Mouse (Mus musculus): ENCODE measurements at regions not wholly inside any gene's neighbourhood (a gene's known extent, or its start where the extent isn't known, plus 50 kb on each side); places are given as distances from the start of the nearest gene placed in this dataset.

- H3K9ac ChIP-seq (ENCODE audit: control insufficient read depth, low read depth, low read length, poor library complexity, severe bottlenecking): no peak overlapping the region
- peaks cover 0 to 8% of the 10 kb centered on the region in 2 experiments; a peak in 1 of 4 replicates for H3K36me3 ChIP-seq (ENCODE audit: control insufficient read depth in 1 of 2, insufficient read depth in 2 of 2, low read length in 2 of 2)
- H3K9me3 ChIP-seq (replicated peaks; ENCODE audit: insufficient read depth, low read length): no peaks in the 10 kb centered on the region
- no peaks in the 10 kb centered on the region for H3K27me3 ChIP-seq (ENCODE audit: control insufficient read depth in 1 of 2, insufficient read depth in 2 of 2, low read length in 2 of 2)
- no peak overlapping the region for H3K27ac ChIP-seq (ENCODE audit: control insufficient read depth, low read depth, low read length)
- TF ChIP-seq JUND (IDR thresholded peaks at IDR 0.05; ENCODE audit: low read depth, low read length) (no peak), KAT2A (conservative IDR thresholded peaks at IDR 0.05; ENCODE audit: low read depth, low read length) (no peak), MYC (IDR thresholded peaks at IDR 0.05; ENCODE audit: low read depth, low read length) (no peak), ETS1 (IDR thresholded peaks at IDR 0.05; ENCODE audit: low read depth, low read length) (no peak), SMC3 (IDR thresholded peaks at IDR 0.05; ENCODE audit: low read depth, low read length) (no peak), TBP (IDR thresholded peaks at IDR 0.05; ENCODE audit: low read depth, low read length) (no peak), GATA1 (IDR thresholded peaks at IDR 0.05; ENCODE audit: low read depth, low read length) (no peak), MXI1 (IDR thresholded peaks at IDR 0.05; ENCODE audit: low read depth, low read length) (no peak), CTCF (IDR thresholded peaks at IDR 0.05 in 2 of 3, conservative IDR thresholded peaks at IDR 0.05 in 1 of 3; ENCODE audit: control insufficient read depth in 1 of 3, insufficient read depth in 1 of 3, low read depth in 2 of 3, low read length in 3 of 3, poor library complexity in 1 of 3, severe bottlenecking in 1 of 3) (no peak), POLR2A (IDR thresholded peaks at IDR 0.05; ENCODE audit: control insufficient read depth in 1 of 2, insufficient read depth in 1 of 2, low read depth in 1 of 2, low read length in 2 of 2, poor library complexity in 1 of 2) (no peak), TCF12 (IDR thresholded peaks at IDR 0.05; ENCODE audit: low read depth, low read length) (no peak), NRF1 (IDR thresholded peaks at IDR 0.05; ENCODE audit: insufficient read depth, low read depth, low read length, poor library complexity, severe bottlenecking) (no peak), RCOR1 (IDR thresholded peaks at IDR 0.05; ENCODE audit: low read depth, low read length) (no peak), ZMIZ1 (IDR thresholded peaks at IDR 0.05; ENCODE audit: low read depth, low read length) (no peak), NELFE (IDR thresholded peaks at IDR 0.05; ENCODE audit: low read depth, low read length) (no peak), USF2 (IDR thresholded peaks at IDR 0.05; ENCODE audit: borderline replicate concordance in 1 of 2, insufficient read depth in 1 of 2, low read depth in 1 of 2, low read length in 2 of 2) (no peak), SIN3A (IDR thresholded peaks at IDR 0.05; ENCODE audit: low read length) (no peak)
- DNase-seq (ENCODE audit: low read depth, low spot score): no peak
- no peak overlapping the region for H3K4me3 ChIP-seq (ENCODE audit: control insufficient read depth in 1 of 2, insufficient read depth in 1 of 2, low read depth in 2 of 2, low read length in 2 of 2)
- H3K4me1 ChIP-seq (ENCODE audit: control insufficient read depth in 1 of 2, insufficient read depth in 2 of 2, low read length in 2 of 2): peaks cover 2 to 7% of the 10 kb centered on the region in 2 experiments
- no peaks in the 10 kb centered on the region for H3K79me2 ChIP-seq (ENCODE audit: control insufficient read depth, insufficient read depth, low read length, poor library complexity)
Observed at GRCm38 (mm10) chr6:100163814-100164130, 123.5 kb downstream of the Rybp start.

- Histone ChIP-seq H3K4me3 (ENCODE audit: control insufficient read depth in 1 of 2, insufficient read depth in 1 of 2, low read depth in 2 of 2, low read length in 2 of 2) (no peak overlapping the region), H3K79me2 (ENCODE audit: control insufficient read depth, insufficient read depth, low read length, poor library complexity) (no peaks in the 10 kb centered on the region), H3K36me3 (ENCODE audit: control insufficient read depth in 1 of 2, insufficient read depth in 2 of 2, low read length in 2 of 2) (peaks cover 0 to 8% of the 10 kb centered on the region in 2 experiments; a peak in 1 of 4 replicates), H3K27ac (ENCODE audit: control insufficient read depth, low read depth, low read length) (no peak overlapping the region), H3K27me3 (ENCODE audit: control insufficient read depth in 1 of 2, insufficient read depth in 2 of 2, low read length in 2 of 2) (no peaks in the 10 kb centered on the region), H3K9me3 (replicated peaks; ENCODE audit: insufficient read depth, low read length) (no peaks in the 10 kb centered on the region), H3K9ac (ENCODE audit: control insufficient read depth, low read depth, low read length, poor library complexity, severe bottlenecking) (no peak overlapping the region), H3K4me1 (ENCODE audit: control insufficient read depth in 1 of 2, insufficient read depth in 2 of 2, low read length in 2 of 2) (peaks cover 2 to 7% of the 10 kb centered on the region in 2 experiments; a peak in 3 of 4 replicates)
- DNase-seq (ENCODE audit: low read depth, low spot score): no peak
- TF ChIP-seq POLR2AphosphoS2 (IDR thresholded peaks at IDR 0.05; ENCODE audit: low read length) (no peak), MXI1 (IDR thresholded peaks at IDR 0.05; ENCODE audit: low read depth, low read length) (no peak), MAZ (IDR thresholded peaks at IDR 0.05; ENCODE audit: low read depth, low read length) (no peak), BHLHE40 (IDR thresholded peaks at IDR 0.05; ENCODE audit: borderline replicate concordance, low read depth, low read length) (no peak), GATA1 (IDR thresholded peaks at IDR 0.05; ENCODE audit: low read depth, low read length) (no peak), KAT2A (conservative IDR thresholded peaks at IDR 0.05; ENCODE audit: low read depth, low read length) (no peak), CHD2 (IDR thresholded peaks at IDR 0.05; ENCODE audit: low read length) (no peak), POLR2AphosphoS5 (IDR thresholded peaks at IDR 0.05; ENCODE audit: borderline replicate concordance, low read depth, low read length) (no peak), MEF2A (IDR thresholded peaks at IDR 0.05; ENCODE audit: extremely low read depth, insufficient replicate concordance, low read depth, low read length, poor library complexity, severe bottlenecking) (no peak), RCOR1 (IDR thresholded peaks at IDR 0.05; ENCODE audit: low read depth, low read length) (no peak), EP300 (IDR thresholded peaks at IDR 0.05; ENCODE audit: low read depth in 1 of 2, low read length in 2 of 2) (no peak), UBTF (IDR thresholded peaks at IDR 0.05; ENCODE audit: borderline replicate concordance, insufficient read depth, low read depth, low read length) (no peak), ETS1 (IDR thresholded peaks at IDR 0.05; ENCODE audit: low read depth, low read length) (no peak), CTCF (IDR thresholded peaks at IDR 0.05 in 2 of 3, conservative IDR thresholded peaks at IDR 0.05 in 1 of 3; ENCODE audit: control insufficient read depth in 1 of 3, insufficient read depth in 1 of 3, low read depth in 2 of 3, low read length in 3 of 3, poor library complexity in 1 of 3, severe bottlenecking in 1 of 3) (no peak), E2F4 (IDR thresholded peaks at IDR 0.05; ENCODE audit: borderline replicate concordance, low read depth, low read length) (no peak), ELF1 (IDR thresholded peaks at IDR 0.05; ENCODE audit: low read depth, low read length) (no peak)
Observed at GRCm38 (mm10) chr6:100162961-100163813, 124.1 kb downstream of the Rybp start.

Measured in MEL (cell line).